Mouse (Mus musculus) MEL (cell line): ENCODE measurements around the gene Mpp3.

Experiments used
- CTCF ChIP-seq, 3 experiments: IDR thresholded peaks in 2 of 3; conservative IDR thresholded peaks in 1 of 3; 2 replicates each; pipeline ENCODE4 v1.5.1; 2011 to 2012; ENCODE audit warnings: low read length in 3 of 3, low read depth in 2 of 3, mild to moderate bottlenecking in 2 of 3, improper control_type of control experiment in 1 of 3, inconsistent platforms in 1 of 3, mixed read lengths in 1 of 3, moderate library complexity in 1 of 3; ENCODE audit not compliant: control insufficient read depth in 1 of 3, insufficient read depth in 1 of 3, poor library complexity in 1 of 3, severe bottlenecking in 1 of 3
- E2F4 ChIP-seq: IDR thresholded peaks from 2 replicates; pipeline ENCODE4 v1.6.1; 2011; ENCODE audit warnings: low read depth, low read length, improper control_type of control experiment, borderline replicate concordance
- POLR2AphosphoS2 ChIP-seq: IDR thresholded peaks from 2 replicates; pipeline ENCODE4 v1.6.1; 2011; ENCODE audit warnings: low read length, improper control_type of control experiment
- POLR2AphosphoS5 ChIP-seq: IDR thresholded peaks from 2 replicates; pipeline ENCODE4 v1.6.1; 2012; ENCODE audit warnings: low read depth, borderline replicate concordance, mild to moderate bottlenecking, inconsistent platforms, low read length, moderate library complexity, mixed read lengths

GRCm38 (mm10) chr11:101981850-101982249 is 46.4 kb downstream of the Mpp3 start:
- TF ChIP-seq POLR2AphosphoS5 (no peak), CTCF (IDR thresholded peaks at IDR 0.05 in 2 of 3, conservative IDR thresholded peaks at IDR 0.05 in 1 of 3; ENCODE audit: control insufficient read depth in 1 of 3, insufficient read depth in 1 of 3, low read depth in 2 of 3, low read length in 3 of 3, poor library complexity in 1 of 3, severe bottlenecking in 1 of 3) (no peak), POLR2AphosphoS2 (no peak), E2F4 (no peak)
